Mouse (Mus musculus) urinary bladder, postnatal 36 days (tissue): ENCODE results near the gene Nipal3.

Experiments used
- DNase-seq, 2 experiments: peaks; one replicate each; pipeline ENCODE4 v3.0.0; 2022; ENCODE audit warnings: low spot score in 2 of 2, mixed read lengths in 1 of 2

Nipal3 gene

DNA sequence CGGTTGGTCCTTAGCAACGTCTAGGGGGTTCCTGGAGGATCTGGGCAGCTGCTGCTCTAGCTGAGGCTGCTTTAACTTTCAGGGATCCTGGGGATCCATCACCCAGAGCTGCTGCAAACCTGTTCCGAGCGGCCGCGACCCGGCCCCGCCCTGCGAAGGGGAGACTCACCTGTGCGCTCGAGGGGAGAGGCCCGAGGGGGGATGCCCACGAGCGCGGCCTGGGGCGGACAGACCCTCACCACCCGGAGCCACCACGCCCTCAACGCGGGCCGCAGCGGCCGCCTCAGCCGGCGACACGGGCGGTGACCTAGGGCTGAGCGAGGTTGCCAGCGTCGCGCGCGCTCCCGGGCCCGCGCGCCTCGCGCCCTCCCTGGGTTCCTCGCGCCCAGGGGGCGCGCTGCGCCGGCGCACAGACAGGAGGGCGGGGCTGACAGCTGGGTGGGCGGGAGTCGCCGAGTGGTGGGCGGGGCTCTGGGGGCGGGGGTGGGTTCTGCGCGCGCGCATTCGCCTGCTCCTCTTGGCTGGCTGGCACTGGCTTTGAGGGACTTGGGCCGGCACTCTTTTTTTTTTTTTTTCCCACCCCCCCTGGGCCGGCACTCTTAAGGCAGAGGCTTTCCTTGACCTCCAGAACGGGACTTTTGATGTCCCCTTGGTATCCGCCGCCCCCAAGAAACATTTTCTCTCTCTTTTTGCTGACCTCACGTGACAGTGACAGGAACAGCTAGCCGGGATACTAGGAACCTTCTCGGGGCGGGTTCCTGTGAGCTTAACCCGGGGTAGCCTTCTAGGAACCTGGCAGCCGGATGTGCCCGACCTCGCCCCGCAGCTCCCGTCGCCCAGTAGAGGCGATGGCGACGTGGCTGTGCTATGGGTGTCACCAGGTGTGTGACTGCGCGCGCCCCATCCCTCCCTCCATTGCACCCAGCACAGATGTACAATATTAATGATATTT is 61.1 kb downstream of the Nipal3 start, which contains the start of gene Rcan3:
TSS of gene Rcan3 (minus strand) at position 411 of the 952 bp plus-strand sequence.
- DNase-seq = peak; percentile 58 to 71

DNA sequence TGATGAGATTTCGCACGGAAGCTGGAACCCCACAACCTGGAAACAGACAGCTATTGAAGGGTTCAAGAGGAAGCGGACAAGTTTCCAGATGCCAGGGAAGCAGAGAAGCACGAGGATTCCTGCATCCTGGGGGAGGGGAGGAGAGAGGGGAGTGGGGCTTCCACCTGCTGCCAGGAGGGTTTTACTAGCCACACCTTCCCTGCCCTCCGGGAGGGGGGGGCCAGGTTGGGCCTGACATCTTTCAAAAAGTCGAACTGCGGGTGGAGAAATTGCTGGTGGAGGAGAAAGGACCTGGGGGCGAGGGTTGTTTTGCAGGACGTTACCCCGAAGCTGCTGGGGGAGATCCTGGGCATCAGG is 61.8 kb downstream of the Nipal3 start:
- no peak for DNase-seq

DNA sequence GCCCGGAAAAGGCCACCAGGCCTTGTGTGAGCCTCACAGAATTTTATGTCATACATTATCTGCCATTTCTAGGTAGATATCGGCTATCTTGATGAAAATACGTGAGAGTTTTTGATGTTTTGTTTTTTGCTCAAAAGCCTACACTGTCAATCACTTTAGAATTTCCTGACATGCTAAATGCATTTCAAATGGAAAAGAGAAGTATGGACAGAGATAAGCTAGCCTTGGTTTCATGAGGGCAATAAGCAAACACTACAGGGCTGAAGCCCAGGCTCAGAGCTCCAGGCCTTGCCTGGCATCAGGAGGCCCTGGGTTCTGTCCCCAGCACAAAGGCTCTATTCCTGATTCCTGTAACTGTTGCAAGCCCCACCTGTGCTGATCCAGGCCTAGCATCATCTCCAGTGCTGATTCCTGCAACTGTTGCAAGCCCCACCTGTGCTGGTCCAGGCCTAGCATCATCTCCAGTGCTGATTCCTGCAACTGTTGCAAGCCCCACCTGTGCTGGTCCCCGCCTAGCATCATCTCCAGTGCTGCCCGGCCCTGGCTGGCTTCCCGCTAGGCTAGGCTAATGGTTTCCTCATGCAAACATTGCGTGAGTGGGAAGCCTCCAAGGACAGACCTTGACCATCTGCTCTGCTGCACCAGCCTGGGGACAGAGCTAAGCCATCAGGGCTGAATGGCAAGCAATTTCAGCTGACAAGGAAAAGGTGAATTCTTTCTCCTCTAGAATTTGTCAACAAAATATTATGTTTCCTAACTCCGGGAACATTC is 64.7 kb downstream of the Nipal3 start:
- DNase-seq = no peak

DNA sequence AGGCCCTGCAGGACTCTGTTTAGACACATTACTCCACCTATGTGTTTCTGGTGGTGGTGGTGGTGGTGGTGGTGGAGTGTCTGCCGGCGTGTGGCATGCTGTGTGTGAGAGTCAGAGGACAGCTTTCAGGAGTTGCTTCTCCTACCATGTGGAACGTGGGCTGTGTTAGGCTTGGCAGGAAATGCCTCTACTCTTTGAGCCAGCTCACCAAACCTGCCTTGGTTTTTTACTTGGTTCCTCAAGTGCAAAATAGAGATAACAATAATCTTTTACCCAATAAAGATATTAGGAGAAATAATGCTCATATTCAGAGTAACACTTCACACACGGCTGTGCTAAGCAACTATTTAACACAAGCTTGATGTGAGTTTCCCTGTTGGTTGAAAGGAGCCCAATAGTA is 65.5 kb downstream of the Nipal3 start:
- no peak for DNase-seq

DNA sequence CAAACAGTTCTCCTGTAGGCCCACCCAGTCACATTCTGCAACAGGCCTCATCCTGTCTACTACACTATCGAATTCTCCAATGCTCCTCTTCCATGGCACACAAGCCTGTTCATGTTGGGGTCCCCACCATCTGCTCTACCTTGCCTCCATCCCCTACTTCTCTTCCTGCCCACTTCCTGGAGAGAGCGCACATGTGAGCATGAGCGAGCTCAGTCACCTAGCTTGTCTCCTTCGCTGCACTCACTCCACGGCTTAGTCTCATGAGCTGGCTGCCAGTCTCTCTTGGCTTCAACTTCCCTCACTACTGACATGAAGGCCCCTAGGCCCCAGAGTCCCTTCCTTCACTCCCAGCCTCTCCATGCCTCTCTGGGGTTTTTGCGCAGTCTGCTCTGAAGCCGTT is 68.3 kb downstream of the Nipal3 start:
- DNase-seq = no peak

DNA sequence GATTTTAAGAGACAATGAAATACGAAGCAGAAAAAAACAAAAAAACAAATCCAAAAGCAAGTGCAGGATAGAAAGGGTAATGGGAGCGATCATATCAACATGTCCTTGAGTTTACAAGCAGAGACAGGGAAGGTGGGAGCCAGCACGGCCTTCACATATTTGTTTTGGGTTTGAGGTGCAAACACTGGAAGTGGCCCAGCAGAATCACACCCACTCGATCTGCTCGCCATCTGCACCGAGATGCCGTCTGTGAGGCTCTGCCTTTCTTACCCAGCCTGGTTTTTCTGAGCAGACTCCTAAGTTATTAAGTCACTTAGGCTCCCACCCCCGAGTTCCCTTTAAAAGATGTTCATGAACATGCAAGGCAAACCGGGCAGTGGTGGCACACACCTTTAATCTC is 69.2 kb downstream of the Nipal3 start:
- DNase-seq = no peak

DNA sequence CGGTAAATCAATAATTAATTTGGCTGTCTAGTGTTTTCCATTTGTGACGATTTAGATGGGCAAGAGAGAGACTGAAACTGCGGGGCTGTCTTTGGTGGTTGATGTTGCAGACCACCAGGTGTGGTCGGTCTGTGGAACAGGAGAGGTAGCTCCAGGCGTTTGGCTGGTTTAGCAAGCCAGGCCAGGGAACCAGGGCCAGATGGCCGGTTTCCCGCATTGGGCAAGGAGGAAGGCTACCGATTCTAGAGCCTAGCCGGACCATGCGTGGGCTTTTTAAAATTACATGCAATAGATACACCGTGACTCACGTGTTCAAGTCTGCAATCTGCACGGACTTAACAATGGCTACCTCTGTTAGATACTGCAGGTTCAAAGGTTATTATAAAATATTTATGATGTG is 73.9 kb downstream of the Nipal3 start:
- DNase-seq = no peak

DNA sequence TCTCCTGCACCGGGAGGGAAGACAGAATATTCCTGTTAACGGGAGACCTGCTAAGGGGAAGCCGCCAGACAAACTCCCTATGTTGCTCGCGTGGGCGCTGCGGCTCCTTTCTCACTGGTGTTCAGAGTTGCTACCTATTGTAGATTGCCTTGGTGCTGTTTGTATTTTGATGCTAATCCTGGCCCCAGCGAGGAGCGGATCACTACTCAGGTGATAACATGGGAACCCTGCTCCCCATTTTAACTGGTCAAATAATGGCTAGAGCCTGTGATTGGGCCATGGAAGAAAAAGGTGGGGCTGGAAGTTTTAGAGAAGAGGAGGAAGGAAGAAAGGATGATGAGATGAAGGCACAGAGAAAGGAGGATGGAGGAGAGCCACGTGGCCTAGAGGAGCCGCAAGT is 74.4 kb downstream of the Nipal3 start:
- DNase-seq = no peak

DNA sequence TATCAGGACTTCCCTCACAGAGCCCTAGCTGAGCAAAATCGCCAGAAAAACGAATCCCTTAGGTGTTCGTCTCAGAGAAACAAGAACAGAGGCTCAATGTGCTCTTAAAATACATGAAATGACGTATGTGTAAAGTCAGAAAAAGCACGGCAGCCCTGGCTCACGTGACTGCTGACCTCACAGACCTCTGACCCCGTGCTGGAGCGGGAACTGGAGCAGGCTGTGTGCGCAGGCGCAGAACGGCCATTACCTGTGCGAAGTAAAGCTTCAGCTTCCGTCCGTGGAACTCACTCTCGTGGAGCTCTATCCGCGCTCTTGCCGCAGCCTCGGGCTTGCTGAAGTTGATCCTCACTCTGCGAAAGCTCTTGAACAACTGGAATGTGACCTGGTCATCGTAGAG is 74.8 kb downstream of the Nipal3 start:
- no peak for DNase-seq

DNA sequence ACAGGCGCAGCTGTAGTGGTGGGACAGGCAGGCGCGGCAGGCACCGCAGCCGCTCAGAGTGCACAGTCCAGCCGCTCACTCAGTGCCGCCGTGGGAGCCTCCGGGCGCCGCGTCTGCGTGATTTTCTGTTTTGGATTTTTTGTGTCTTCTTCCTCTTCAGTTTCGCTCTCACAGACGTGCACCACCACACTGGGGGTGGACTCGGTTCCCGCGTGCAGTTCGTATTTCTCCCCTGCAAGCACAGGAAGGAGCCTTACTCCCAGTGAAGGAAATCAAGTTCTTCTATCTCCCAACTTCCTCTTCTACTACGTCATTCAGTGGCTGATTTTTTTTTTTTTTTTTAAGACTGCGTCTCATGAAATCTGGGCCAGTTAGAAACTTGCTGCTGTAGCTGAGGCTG is 78.5 kb downstream of the Nipal3 start:
- no peak for DNase-seq

DNA sequence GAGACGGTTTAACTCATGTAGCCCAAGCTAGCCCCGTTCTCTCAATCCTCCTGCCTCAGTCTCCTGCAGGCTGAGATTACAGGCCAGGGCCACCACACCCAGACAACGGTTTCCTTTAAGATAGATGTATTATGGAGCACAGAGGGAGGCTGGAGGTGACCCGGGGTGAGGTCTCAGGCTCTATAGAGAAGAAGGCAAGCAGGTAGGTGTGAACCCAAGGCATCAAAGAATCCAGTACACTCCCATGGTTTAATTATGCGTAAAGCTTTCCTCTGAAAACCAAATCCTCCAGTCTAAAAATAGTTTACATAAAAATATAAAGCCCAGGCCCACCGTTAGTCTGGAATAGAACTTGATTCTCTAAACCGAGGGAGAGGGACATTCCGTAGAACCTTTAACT is 81.3 kb downstream of the Nipal3 start:
- no peak for DNase-seq

DNA sequence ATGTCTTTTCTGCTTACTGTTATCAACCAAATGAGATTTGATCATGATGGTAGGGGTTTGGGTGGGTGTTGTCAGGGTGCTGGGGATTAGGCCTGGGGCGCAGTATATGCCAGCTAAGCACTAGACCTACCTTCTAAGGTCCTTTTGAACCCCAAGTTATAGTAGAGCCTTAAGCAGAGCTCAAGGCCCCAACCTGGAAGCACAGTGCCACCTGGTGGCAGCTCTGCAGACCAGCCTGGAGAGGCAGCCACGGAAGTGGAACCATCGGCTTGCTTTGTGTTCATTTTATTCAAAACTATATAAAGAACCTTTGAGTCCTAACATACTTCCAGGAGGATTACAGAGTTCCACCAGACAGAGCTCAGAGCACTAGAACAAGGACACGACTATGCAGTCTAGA is 83.2 kb downstream of the Nipal3 start:
- DNase-seq = peak; percentile 17 to 42

DNA sequence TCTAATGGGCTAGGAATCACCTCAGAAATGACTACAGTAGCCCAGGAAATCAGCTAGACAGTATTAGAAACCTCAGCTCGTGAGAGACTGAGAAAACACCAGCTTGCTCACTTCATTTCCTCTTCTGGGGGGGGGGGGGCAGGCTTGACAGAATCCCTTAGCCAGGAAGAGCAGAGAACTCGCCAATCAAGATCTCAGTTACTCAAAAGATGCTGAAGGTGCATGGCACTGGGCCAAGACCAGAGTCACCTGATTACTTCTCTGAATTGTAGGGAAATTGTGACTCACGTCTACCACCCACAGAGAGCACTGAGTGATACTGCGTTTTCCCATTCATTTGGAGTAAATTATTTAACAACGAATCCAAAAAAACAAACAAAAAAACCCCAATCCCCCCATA is 88.7 kb downstream of the Nipal3 start:
- DNase-seq = peak; percentile 41 to 67

DNA sequence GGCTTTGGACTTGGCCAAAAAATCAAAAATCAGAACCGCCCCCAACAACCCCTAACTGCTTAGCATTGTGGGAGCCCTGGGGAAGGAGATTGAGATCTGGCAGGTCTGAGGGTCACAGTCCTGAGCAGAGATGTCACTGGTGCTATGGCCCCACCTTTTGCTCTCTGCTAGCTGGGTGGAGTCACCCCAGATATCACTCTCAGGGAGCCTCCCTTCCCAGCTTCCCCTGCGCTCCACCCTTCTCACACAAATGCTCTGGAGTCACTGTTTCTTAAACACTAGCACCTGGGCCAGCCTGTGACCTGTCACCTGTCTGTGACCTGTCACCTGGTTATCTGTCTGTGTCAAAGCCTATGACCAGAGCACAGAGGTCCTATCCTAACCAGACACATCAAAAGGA is 89.9 kb downstream of the Nipal3 start:
- no peak for DNase-seq

DNA sequence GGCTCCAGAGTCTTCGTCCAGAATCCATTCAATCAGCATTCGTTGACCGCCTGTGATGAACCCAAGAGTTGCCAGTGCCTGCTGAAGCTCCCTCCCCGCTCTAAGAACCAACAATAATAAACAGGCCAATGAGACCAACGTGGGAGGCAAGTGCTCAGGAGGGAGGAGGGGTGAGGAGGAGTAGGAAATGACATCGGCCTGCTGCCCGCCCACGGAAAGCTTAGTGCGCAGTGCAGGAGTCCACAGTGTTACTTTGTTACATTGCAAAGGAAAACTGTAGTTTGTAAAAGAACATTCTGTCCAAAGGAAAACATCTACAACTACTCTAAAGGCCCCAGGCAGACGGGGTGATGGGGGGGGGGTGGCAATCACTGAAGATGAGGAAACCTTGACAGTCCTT is 90.8 kb downstream of the Nipal3 start:
- no peak for DNase-seq

DNA sequence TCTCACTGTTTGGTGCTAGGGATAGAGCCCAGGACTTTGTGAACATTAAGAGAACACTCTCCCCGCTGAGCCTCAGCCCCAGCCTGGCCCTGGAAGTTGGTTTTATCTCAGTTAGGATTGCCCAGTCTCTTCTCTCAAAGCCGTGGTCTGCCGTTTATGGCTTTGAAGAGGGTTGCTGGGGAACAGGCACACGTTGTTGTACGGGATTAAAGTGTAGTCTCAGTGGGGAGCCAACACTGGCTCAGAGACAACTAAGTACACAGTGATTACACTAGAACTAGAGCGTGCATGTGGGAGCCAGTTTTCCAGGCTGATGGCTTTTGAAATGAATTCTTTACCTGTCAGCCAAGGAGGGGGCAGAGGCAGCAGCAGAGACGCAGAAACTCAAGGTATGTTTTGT is 93.0 kb downstream of the Nipal3 start:
- no peak for DNase-seq

DNA sequence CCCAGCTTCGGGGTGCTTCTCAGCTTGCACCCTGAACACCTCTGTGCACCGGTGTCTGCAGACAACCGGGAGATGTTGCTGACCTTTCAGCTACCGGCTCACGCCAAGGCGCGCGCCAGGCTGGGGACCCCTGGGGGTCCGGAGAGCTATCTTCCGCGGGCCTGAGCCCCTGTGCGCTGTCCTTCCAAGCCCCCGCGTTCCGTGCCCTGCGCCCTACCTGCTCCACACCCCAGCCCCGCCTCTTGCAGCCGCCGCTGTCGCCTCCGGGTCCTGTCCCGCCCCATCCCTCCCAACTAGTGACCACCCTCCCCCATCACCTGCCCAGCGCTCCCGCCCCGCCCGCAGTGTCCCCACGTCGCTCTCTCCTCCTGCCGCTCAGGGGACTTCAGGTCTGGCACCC is 96.8 kb downstream of the Nipal3 start, which contains the start of gene Ncmap:
TSS of gene Ncmap (minus strand) at position 237 of the 400 bp plus-strand sequence.
- peak in 1 of 2 experiments; percentile 2 for DNase-seq

DNA sequence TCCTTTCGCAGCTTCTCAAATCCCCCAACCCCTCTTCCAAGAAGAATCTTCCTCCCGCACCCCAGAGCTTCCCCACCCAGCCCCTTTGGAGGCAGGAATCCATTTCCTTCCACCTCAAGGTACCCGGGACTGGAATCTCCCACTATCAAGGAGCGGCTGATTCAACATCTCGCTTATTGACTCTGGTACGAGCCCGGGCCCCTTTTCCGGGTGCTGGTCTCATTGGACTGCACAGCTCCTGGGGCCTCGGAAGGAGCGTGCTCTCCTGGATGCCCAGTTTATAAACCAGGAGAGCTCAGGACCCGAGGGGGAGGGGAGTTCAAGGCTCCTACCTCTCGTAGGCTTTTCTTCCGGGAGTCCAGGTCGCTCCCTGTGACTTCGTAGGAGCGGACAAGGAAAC is 97.3 kb downstream of the Nipal3 start:
- DNase-seq = no peak

DNA sequence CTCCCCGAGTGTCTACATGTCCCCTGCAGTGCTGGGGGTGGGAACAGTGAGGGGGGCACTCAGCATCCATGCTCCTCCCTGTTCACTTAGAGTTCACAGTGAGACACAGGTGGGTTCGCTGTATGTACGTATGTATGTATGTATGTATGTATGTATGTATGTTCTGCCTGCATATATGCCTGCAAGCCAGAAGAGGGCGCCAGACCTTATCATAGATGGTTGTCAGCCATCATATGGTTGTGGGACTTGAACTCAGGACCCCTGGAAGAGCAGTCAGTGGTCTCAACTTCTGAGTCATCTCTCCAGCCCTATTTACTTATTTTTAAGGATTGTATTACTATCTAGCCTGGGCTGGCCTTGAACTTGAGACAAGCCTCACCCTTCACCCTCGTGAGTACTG is 98.5 kb downstream of the Nipal3 start:
- no peak for DNase-seq
